Mouse (Mus musculus): ENCODE measurements at regions not wholly inside any gene's neighbourhood (a gene's known extent, or its start where the extent isn't known, plus 50 kb on each side); places are given as distances from the start of the nearest gene placed in this dataset.

- no peak overlapping the region for H3K4me2 ChIP-seq (ENCODE audit: low read depth)
- no peak overlapping the region for H3ac ChIP-seq (ENCODE audit: control insufficient read depth, insufficient read length)
- no peaks in the 10 kb centered on the region for H3K79me2 ChIP-seq (ENCODE audit: control insufficient read depth, insufficient read depth)
- TF ChIP-seq CEBPB (IDR thresholded peaks at IDR 0.05; ENCODE audit: insufficient read depth, poor library complexity, severe bottlenecking) (no peak), E2F4 (IDR thresholded peaks at IDR 0.05; ENCODE audit: insufficient read depth) (no peak), TCF12 (IDR thresholded peaks at IDR 0.05; ENCODE audit: insufficient read depth, poor library complexity, severe bottlenecking) (no peak), MYOG (IDR thresholded peaks at IDR 0.05; ENCODE audit: control insufficient read depth in 1 of 3, insufficient read depth in 1 of 3, insufficient read length in 2 of 3, low read depth in 2 of 3) (no peak), USF1 (IDR thresholded peaks at IDR 0.05; ENCODE audit: low read depth) (no peak), POLR2A (IDR thresholded peaks at IDR 0.05; ENCODE audit: insufficient read length, low read depth) (no peak)
- H3K36me3 ChIP-seq (ENCODE audit: control insufficient read depth, insufficient read depth), result no peaks in the 10 kb centered on the region
- no peaks in the 10 kb centered on the region for H3K27me3 ChIP-seq (ENCODE audit: control insufficient read depth, insufficient read depth, insufficient read length)
- no peak overlapping the region for H3K4me3 ChIP-seq
Observed at GRCm38 (mm10) chr10:91559307-91559706, 378.2 kb upstream of the Tmpo start.

- Histone ChIP-seq H3K4me2 (ENCODE audit: low read depth) (no peak overlapping the region), H3K27me3 (ENCODE audit: control insufficient read depth, insufficient read depth, insufficient read length) (no peaks in the 10 kb centered on the region)
- TF ChIP-seq MYOD1 (IDR thresholded peaks at IDR 0.05; ENCODE audit: control insufficient read depth in 1 of 3, insufficient read length in 2 of 3, low read depth in 2 of 3) (peak in 1 of 3 experiments; percentile 55), SRF (IDR thresholded peaks at IDR 0.05; ENCODE audit: control insufficient read depth, insufficient read length, low read depth) (no peak), REST (IDR thresholded peaks at IDR 0.05; ENCODE audit: insufficient read depth, insufficient read length) (peak; percentile 97), USF1 (IDR thresholded peaks at IDR 0.05; ENCODE audit: low read depth) (no peak), MYOG (IDR thresholded peaks at IDR 0.05; ENCODE audit: control insufficient read depth in 1 of 3, insufficient read depth in 1 of 3, insufficient read length in 2 of 3, low read depth in 2 of 3) (peak in 1 of 3 experiments; percentile 15), TCF3 (IDR thresholded peaks at IDR 0.05; ENCODE audit: insufficient read length, low read depth) (no peak), CEBPB (IDR thresholded peaks at IDR 0.05; ENCODE audit: insufficient read depth, poor library complexity, severe bottlenecking) (no peak), E2F4 (IDR thresholded peaks at IDR 0.05; ENCODE audit: insufficient read depth) (no peak), MAX (IDR thresholded peaks at IDR 0.05; ENCODE audit: low read depth) (no peak), POLR2A (IDR thresholded peaks at IDR 0.05; ENCODE audit: insufficient read length, low read depth) (no peak), POLR2AphosphoS2 (IDR thresholded peaks at IDR 0.05; ENCODE audit: insufficient read length, low read depth) (no peak)
Observed at GRCm38 (mm10) chr10:91548071-91548470, 367.0 kb upstream of the Tmpo start.

GRCm38 (mm10) chr10:91546140-91546539 is 365.0 kb upstream of the Tmpo start:
- Histone ChIP-seq H3K4me2 (ENCODE audit: low read depth) (no peak overlapping the region), H3K4me3 (no peak overlapping the region), H3K36me3 (ENCODE audit: control insufficient read depth, insufficient read depth) (no peaks in the 10 kb centered on the region), H3K79me2 (ENCODE audit: control insufficient read depth, insufficient read depth) (no peaks in the 10 kb centered on the region), H3ac (ENCODE audit: control insufficient read depth, insufficient read length) (no peak overlapping the region), H3K27me3 (ENCODE audit: control insufficient read depth, insufficient read depth, insufficient read length) (no peaks in the 10 kb centered on the region)
- TF ChIP-seq TCF12 (IDR thresholded peaks at IDR 0.05; ENCODE audit: insufficient read depth, poor library complexity, severe bottlenecking), result no peak
- TF ChIP-seq POLR2AphosphoS2 (IDR thresholded peaks at IDR 0.05; ENCODE audit: insufficient read length, low read depth), result no peak
- TF ChIP-seq MYOD1 (IDR thresholded peaks at IDR 0.05; ENCODE audit: control insufficient read depth in 1 of 3, insufficient read length in 2 of 3, low read depth in 2 of 3), result no peak
- TF ChIP-seq TCF3 (IDR thresholded peaks at IDR 0.05; ENCODE audit: insufficient read length, low read depth), result no peak
- no peak for TF ChIP-seq E2F4 (IDR thresholded peaks at IDR 0.05; ENCODE audit: insufficient read depth)
- TF ChIP-seq MAX (IDR thresholded peaks at IDR 0.05; ENCODE audit: low read depth), result no peak
- no peak for TF ChIP-seq SRF (IDR thresholded peaks at IDR 0.05; ENCODE audit: control insufficient read depth, insufficient read length, low read depth)
- no peak for TF ChIP-seq POLR2A (IDR thresholded peaks at IDR 0.05; ENCODE audit: insufficient read length, low read depth)
- no peak for TF ChIP-seq REST (IDR thresholded peaks at IDR 0.05; ENCODE audit: insufficient read depth, insufficient read length)
- no peak for TF ChIP-seq MYOG (IDR thresholded peaks at IDR 0.05; ENCODE audit: control insufficient read depth in 1 of 3, insufficient read depth in 1 of 3, insufficient read length in 2 of 3, low read depth in 2 of 3)
- no peak for TF ChIP-seq USF1 (IDR thresholded peaks at IDR 0.05; ENCODE audit: low read depth)
- TF ChIP-seq CEBPB (IDR thresholded peaks at IDR 0.05; ENCODE audit: insufficient read depth, poor library complexity, severe bottlenecking), result no peak

More at GRCm38 (mm10) chr10:91548071-91548470, 367.0 kb upstream of the Tmpo start:
- no peak overlapping the region for H3K4me3 ChIP-seq
- H3K79me2 ChIP-seq (ENCODE audit: control insufficient read depth, insufficient read depth), result no peaks in the 10 kb centered on the region
- H3K36me3 ChIP-seq (ENCODE audit: control insufficient read depth, insufficient read depth), result no peaks in the 10 kb centered on the region
- no peak overlapping the region for H3ac ChIP-seq (ENCODE audit: control insufficient read depth, insufficient read length)

- TF ChIP-seq POLR2A (IDR thresholded peaks at IDR 0.05; ENCODE audit: insufficient read length, low read depth), result no peak
- TF ChIP-seq MAX (IDR thresholded peaks at IDR 0.05; ENCODE audit: low read depth), result no peak
- TF ChIP-seq CEBPB (IDR thresholded peaks at IDR 0.05; ENCODE audit: insufficient read depth, poor library complexity, severe bottlenecking), result no peak
- TF ChIP-seq TCF12 (IDR thresholded peaks at IDR 0.05; ENCODE audit: insufficient read depth, poor library complexity, severe bottlenecking), result no peak
- TF ChIP-seq MYOG (IDR thresholded peaks at IDR 0.05; ENCODE audit: control insufficient read depth in 1 of 3, insufficient read depth in 1 of 3, insufficient read length in 2 of 3, low read depth in 2 of 3), result no peak
- H3K4me2 ChIP-seq (ENCODE audit: low read depth), result no peak overlapping the region
- no peaks in the 10 kb centered on the region for H3K27me3 ChIP-seq (ENCODE audit: control insufficient read depth, insufficient read depth, insufficient read length)
- H3K79me2 ChIP-seq (ENCODE audit: control insufficient read depth, insufficient read depth), result no peaks in the 10 kb centered on the region
- no peaks in the 10 kb centered on the region for H3K36me3 ChIP-seq (ENCODE audit: control insufficient read depth, insufficient read depth)
- no peak overlapping the region for H3K4me3 ChIP-seq
- H3ac ChIP-seq (ENCODE audit: control insufficient read depth, insufficient read length), result no peak overlapping the region
Observed at GRCm38 (mm10) chr10:91545421-91545820, 364.3 kb upstream of the Tmpo start.

- TF ChIP-seq USF1 (IDR thresholded peaks at IDR 0.05; ENCODE audit: low read depth), result no peak
- TF ChIP-seq TCF12 (IDR thresholded peaks at IDR 0.05; ENCODE audit: insufficient read depth, poor library complexity, severe bottlenecking), result no peak
- H3K36me3 ChIP-seq (ENCODE audit: control insufficient read depth, insufficient read depth), result no peaks in the 10 kb centered on the region
Observed at GRCm38 (mm10) chr10:91543167-91543918, 362.2 kb upstream of the Tmpo start.

More at GRCm38 (mm10) chr10:91543167-91543918, 362.2 kb upstream of the Tmpo start:
- Histone ChIP-seq H3K4me3 (no peak overlapping the region), H3K27me3 (ENCODE audit: control insufficient read depth, insufficient read depth, insufficient read length) (no peaks in the 10 kb centered on the region), H3K4me2 (ENCODE audit: low read depth) (no peak overlapping the region), H3K79me2 (ENCODE audit: control insufficient read depth, insufficient read depth) (no peaks in the 10 kb centered on the region), H3ac (ENCODE audit: control insufficient read depth, insufficient read length) (no peak overlapping the region)

All from myocyte (in vitro differentiated cells).